In the genomic region with DNA sequence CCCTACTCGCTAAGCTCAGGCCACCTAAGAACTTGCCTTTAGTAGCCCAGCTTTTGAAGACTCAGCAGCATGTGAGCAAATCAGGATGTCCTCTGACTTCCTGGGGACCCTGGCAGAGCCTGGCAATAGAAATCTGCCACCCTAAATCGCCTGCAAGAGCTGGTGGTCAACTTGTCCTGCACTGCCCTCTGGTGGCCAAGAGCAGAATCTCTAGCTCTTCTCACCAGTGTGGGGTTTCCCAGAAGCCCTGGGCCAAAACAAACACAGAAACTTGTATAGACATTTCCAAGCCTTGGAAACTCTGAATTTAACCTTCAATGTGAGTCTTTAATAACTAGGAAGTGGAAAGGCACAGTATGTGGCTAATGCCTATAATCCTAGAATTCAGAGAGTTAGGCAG, we compare ENCODE assay signal across 9 mouse cellular contexts. TPM values are rescaled to one million over a fixed set of nuclear protein-coding genes. Genes with fewer than 3 reads are reported as not detected.
DNase-seq lines count a peak whose midpoint lies in the region; ATAC-seq and TF ChIP-seq lines count a peak whose summit lies in the region.
"Had no signal": no experiment of that assay in that cellular context is flagged by ENCODE, and none has a peak within 500 bp of the region (broad histone marks: within the 10 kb centered on the region; RNA-seq: fewer than 3 reads in every experiment).

No protein-coding gene starts in this region.

- H3K4me2 ChIP-seq in kidney, embryonic 14.5 days (replicated peaks; ENCODE audit: low read depth, low read length), result no peak overlapping the region
- H3K4me2 ChIP-seq in liver, embryonic 11.5 days, result no peak overlapping the region
- no peak overlapping the region for H3K4me2 ChIP-seq in neural tube, embryonic 15.5 days
- H3K4me2 ChIP-seq: heart, embryonic 13.5 days had no signal

- no peak overlapping the region for H3ac ChIP-seq in C2C12 (ENCODE audit: control insufficient read depth, insufficient read length, low read depth)

- 40% methylated on average over 2 of the region's 2 CpGs for WGBS in embryonic facial prominence, embryonic 10.5 days
- 39% methylated on average over 2 of the region's 2 CpGs for WGBS in kidney, embryonic 14.5 days
- 29% methylated on average over 2 of the region's 2 CpGs for WGBS in liver, embryonic 11.5 days
- 28% methylated on average over 2 of the region's 2 CpGs for WGBS in neural tube, embryonic 15.5 days

- no peaks in the 10 kb centered on the region for H3K79me3 ChIP-seq in C2C12 (ENCODE audit: low read depth)

- H3K79me2 ChIP-seq in C2C12 (ENCODE audit: control insufficient read depth, insufficient read depth), result no peaks in the 10 kb centered on the region

- no peak overlapping the region for H3K9ac ChIP-seq in kidney, embryonic 14.5 days (ENCODE audit: low read depth, low read length)
- no peak overlapping the region for H3K9ac ChIP-seq in liver, embryonic 11.5 days (ENCODE audit: low read depth, low read length)
- no peak overlapping the region for H3K9ac ChIP-seq in neural tube, embryonic 15.5 days (replicated peaks)

- peak; percentile 89 for ATAC-seq in granulocyte monocyte progenitor cell, adult 5-6 weeks (replicated peaks; ENCODE audit: poor library complexity, severe bottlenecking)
- peak; percentile 38; the same call in 1 of the 2 replicates for ATAC-seq in kidney, embryonic 14.5 days (ENCODE audit: low FRiP score, low TSS enrichment)
- no peak for ATAC-seq in liver, embryonic 11.5 days (replicated peaks; ENCODE audit: low FRiP score)
- ATAC-seq in neural tube, embryonic 15.5 days (ENCODE audit: low FRiP score), result peak; percentile 78; the same call in 1 of the 2 replicates

- H3K27me3 ChIP-seq in C2C12 (ENCODE audit: control insufficient read depth, insufficient read depth, insufficient read length), result no peaks in the 10 kb centered on the region
- no peaks in the 10 kb centered on the region for H3K27me3 ChIP-seq in embryonic facial prominence, embryonic 10.5 days (replicated peaks; ENCODE audit: low read depth, poor library complexity, severe bottlenecking)
- H3K27me3 ChIP-seq in kidney, embryonic 14.5 days (ENCODE audit: control insufficient read depth, insufficient read depth, low read length), result no peaks in the 10 kb centered on the region
- no peaks in the 10 kb centered on the region for H3K27me3 ChIP-seq in liver, embryonic 11.5 days (replicated peaks; ENCODE audit: control insufficient read depth, insufficient read depth, low read length)
- no peaks in the 10 kb centered on the region for H3K27me3 ChIP-seq in neural tube, embryonic 15.5 days (replicated peaks)
- H3K27me3 ChIP-seq: heart, embryonic 13.5 days had no signal

- no peaks in the 10 kb centered on the region for H3K9me3 ChIP-seq in embryonic facial prominence, embryonic 10.5 days
- no peaks in the 10 kb centered on the region for H3K9me3 ChIP-seq in kidney, embryonic 14.5 days (ENCODE audit: control insufficient read depth, low read length)
- no peaks in the 10 kb centered on the region for H3K9me3 ChIP-seq in liver, embryonic 11.5 days (ENCODE audit: control insufficient read depth, low read length)
- H3K9me3 ChIP-seq in neural tube, embryonic 15.5 days (replicated peaks), result no peaks in the 10 kb centered on the region
- H3K9me3 ChIP-seq: heart, embryonic 13.5 days had no signal

- DNase-seq in adrenal gland, postnatal 14 days, result peak; percentile 93
- DNase-seq in embryonic facial prominence, embryonic 10.5 days (ENCODE audit: low spot score), result peak; percentile 87
- peak; percentile 71 for DNase-seq in liver, embryonic 11.5 days (ENCODE audit: low spot score)
- peak; percentile 91 for DNase-seq in testis, postnatal 10 days (ENCODE audit: low spot score)

- no peak overlapping the region for H3K27ac ChIP-seq in embryonic facial prominence, embryonic 10.5 days (replicated peaks)
- H3K27ac ChIP-seq in kidney, embryonic 14.5 days (ENCODE audit: low read depth, low read length), result no peak overlapping the region
- H3K27ac ChIP-seq in liver, embryonic 11.5 days (ENCODE audit: low read depth, low read length), result no peak overlapping the region
- H3K27ac ChIP-seq in neural tube, embryonic 15.5 days (replicated peaks), result no peak overlapping the region

- peak; percentile 66 for TF ChIP-seq CTCF in C2C12 (IDR thresholded peaks at IDR 0.05; ENCODE audit: control insufficient read depth, insufficient read depth, insufficient read length)

- no peaks in the 10 kb centered on the region for H3K36me3 ChIP-seq in C2C12 (ENCODE audit: control insufficient read depth, insufficient read depth)
- H3K36me3 ChIP-seq in embryonic facial prominence, embryonic 10.5 days (replicated peaks), result no peaks in the 10 kb centered on the region
- H3K36me3 ChIP-seq in kidney, embryonic 14.5 days (ENCODE audit: control insufficient read depth, insufficient read depth, low read length), result no peaks in the 10 kb centered on the region
- no peaks in the 10 kb centered on the region for H3K36me3 ChIP-seq in liver, embryonic 11.5 days (ENCODE audit: control insufficient read depth, insufficient read depth, low read length)
- no peaks in the 10 kb centered on the region for H3K36me3 ChIP-seq in neural tube, embryonic 15.5 days

- H3K4me1 ChIP-seq in embryonic facial prominence, embryonic 10.5 days, result no peaks in the 10 kb centered on the region
- no peaks in the 10 kb centered on the region for H3K4me1 ChIP-seq in kidney, embryonic 14.5 days (ENCODE audit: control insufficient read depth, insufficient read depth, low read length)
- H3K4me1 ChIP-seq in liver, embryonic 11.5 days (replicated peaks; ENCODE audit: control insufficient read depth, insufficient read depth, low read length), result no peaks in the 10 kb centered on the region
- H3K4me1 ChIP-seq in neural tube, embryonic 15.5 days, result no peaks in the 10 kb centered on the region

- no peak overlapping the region for H3K4me3 ChIP-seq in C2C12 (ENCODE audit: insufficient read depth, poor library complexity, severe bottlenecking)
- no peak overlapping the region for H3K4me3 ChIP-seq in embryonic facial prominence, embryonic 10.5 days
- no peak overlapping the region for H3K4me3 ChIP-seq in kidney, embryonic 14.5 days (ENCODE audit: low read length)
- no peak overlapping the region for H3K4me3 ChIP-seq in liver, embryonic 11.5 days (ENCODE audit: low read depth, low read length)
- H3K4me3 ChIP-seq in neural tube, embryonic 15.5 days (replicated peaks), result no peak overlapping the region
- H3K4me3 ChIP-seq: heart, embryonic 13.5 days had no signal

TF ChIP-seq in C2C12, 6 proteins besides CTCF, POLR2A, EP300 and RAD21:
- no peak for TF ChIP-seq USF1 (IDR thresholded peaks at IDR 0.05; ENCODE audit: low read depth)
- no peak for TF ChIP-seq FOSL1 (IDR thresholded peaks at IDR 0.05; ENCODE audit: insufficient read depth, low read length, poor library complexity, severe bottlenecking)
- TF ChIP-seq CEBPB (IDR thresholded peaks at IDR 0.05; ENCODE audit: low read depth), result no peak
- no peak for TF ChIP-seq MYOG (IDR thresholded peaks at IDR 0.05; ENCODE audit: control insufficient read depth, extremely low read depth, insufficient read length)

RNA-seq across cellular contexts. Expression of gene Parva, which starts 58.3 kb away (rescaled TPM):
- 126 TPM for polyA plus RNA-seq in C2C12 (2012; fragmentation: generic; extraction: Trizol)
- total RNA-seq in adrenal gland, postnatal 14 days (2021), result 84.2 and 94.8 TPM in 2 replicates
- polyA plus RNA-seq in embryonic facial prominence, embryonic 10.5 days (2016; fragmentation: Nextera tagmentation; extraction: Ambion mirVana), result 62.7 and 70.3 TPM in 2 replicates
- not detected in 2 replicates for total RNA-seq in granulocyte monocyte progenitor cell, adult 5-6 weeks (2014; fragmentation: Nextera tagmentation)
- total RNA-seq in granulocyte monocyte progenitor cell, adult 5-6 weeks (2017), result not detected in 2 replicates
- 53.4 and 92.8 TPM in 2 replicates for polyA plus RNA-seq in kidney, embryonic 14.5 days (2014; fragmentation: Nextera tagmentation; extraction: Ambion mirVana)
- 24.3 and 28.8 TPM in 2 replicates for polyA plus RNA-seq in liver, embryonic 11.5 days (2014; fragmentation: Nextera tagmentation; extraction: Ambion mirVana)
- polyA plus RNA-seq in neural tube, embryonic 15.5 days (2015; fragmentation: Nextera tagmentation; extraction: Ambion mirVana), result 23.7 and 33.5 TPM in 2 replicates
